14 mouse cellular contexts compared by ENCODE assay signal in the genomic region with DNA sequence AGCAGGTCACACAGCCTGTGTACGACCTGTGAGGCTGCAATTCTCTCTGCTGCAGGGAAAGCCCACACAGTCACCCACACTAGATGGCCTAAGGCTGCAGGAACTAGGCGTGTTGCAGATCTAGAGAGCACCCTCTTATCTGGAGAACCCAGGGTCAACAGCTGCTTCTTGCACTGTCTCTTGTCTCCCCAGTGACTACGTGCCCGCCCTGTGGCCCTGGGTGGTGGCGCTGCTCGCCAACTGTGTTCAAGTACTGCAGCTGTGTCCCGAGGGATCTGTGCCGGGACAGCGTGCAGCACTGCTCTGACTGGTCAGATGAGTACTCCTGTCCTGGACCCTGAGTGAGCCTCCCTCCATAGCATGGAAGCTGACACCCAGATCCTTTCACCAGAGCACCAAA. TPM values are rescaled to one million over a fixed set of nuclear protein-coding genes. Genes with fewer than 3 reads are reported as not detected.
DNase-seq lines count a peak whose midpoint lies in the region; ATAC-seq and TF ChIP-seq lines count a peak whose summit lies in the region.
"Had no signal": no experiment of that assay in that cellular context is flagged by ENCODE, and none has a peak within 500 bp of the region (broad histone marks: within the 10 kb centered on the region; RNA-seq: fewer than 3 reads in every experiment).

No protein-coding gene starts in this region.

- H3K9ac ChIP-seq in heart, embryonic 11.5 days (ENCODE audit: low read depth, low read length), result no peak overlapping the region

- no peak overlapping the region for H3K4me3 ChIP-seq in heart, embryonic 11.5 days (ENCODE audit: low read depth, low read length)
- peak overlapping the region; percentile 60; the same call in 1 of the 2 replicates for H3K4me3 ChIP-seq in G1E (ENCODE audit: low read depth, low read length)
- no peak overlapping the region for H3K4me3 ChIP-seq in limb, embryonic 10.5 days
- H3K4me3 ChIP-seq: left cerebral cortex, adult 2 months had no signal

- H3K9me3 ChIP-seq in heart, embryonic 11.5 days (replicated peaks; ENCODE audit: control insufficient read depth, low read length), result no peaks in the 10 kb centered on the region
- H3K9me3 ChIP-seq in G1E (replicated peaks), result no peaks in the 10 kb centered on the region
- H3K9me3 ChIP-seq in limb, embryonic 10.5 days (replicated peaks), result no peaks in the 10 kb centered on the region

- 0 out of 2 replicates have a peak, but pooled peaks have one; percentile 8 for ATAC-seq in heart, embryonic 11.5 days (replicated peaks; ENCODE audit: insufficient number of reproducible peaks, low FRiP score, low TSS enrichment)
- peak; percentile 96 for ATAC-seq in G1E (ENCODE audit: extremely low read depth, insufficient number of reproducible peaks, low FRiP score, poor library complexity, severe bottlenecking)
- peak; percentile 82 for ATAC-seq in common myeloid progenitor, adult 5-6 weeks (replicated peaks; ENCODE audit: low read depth, poor library complexity, severe bottlenecking)
- ATAC-seq in megakaryocyte-erythroid progenitor cell, adult 5-6 weeks (replicated peaks; ENCODE audit: low FRiP score, low TSS enrichment, poor library complexity, severe bottlenecking), result peak; percentile 93

- 0 out of 2 replicates have a peak, but pooled peaks cover 4% of the 10 kb centered on the region for H3K4me1 ChIP-seq in heart, embryonic 11.5 days (ENCODE audit: control insufficient read depth, insufficient read depth, low read length)
- H3K4me1 ChIP-seq in G1E (ENCODE audit: insufficient read depth, low read depth, low read length), result peaks cover 77% of the 10 kb centered on the region
- peaks cover 10% of the 10 kb centered on the region for H3K4me1 ChIP-seq in limb, embryonic 10.5 days

- H3K36me3 ChIP-seq in heart, embryonic 11.5 days (ENCODE audit: control insufficient read depth, insufficient read depth, low read length), result no peaks in the 10 kb centered on the region
- peaks cover 6% of the 10 kb centered on the region for H3K36me3 ChIP-seq in G1E (replicated peaks)
- no peaks in the 10 kb centered on the region for H3K36me3 ChIP-seq in limb, embryonic 10.5 days

- WGBS in heart, embryonic 11.5 days (ENCODE audit: insufficient replicate concordance), result 49% methylated on average over 9 of the region's 9 CpGs
- WGBS in limb, embryonic 10.5 days, result 91% methylated on average over 9 of the region's 9 CpGs

- intact Hi-C loops in heart, postnatal 36 days (cut with DNase I), result no loop called here

- no peak for TF ChIP-seq CTCF in G1E (IDR thresholded peaks at IDR 0.05; ENCODE audit: low read depth, low read length)

- peaks cover 4% of the 10 kb centered on the region; the same call in 1 of the 2 replicates for H3K27me3 ChIP-seq in heart, embryonic 11.5 days (ENCODE audit: control insufficient read depth, insufficient read depth, low read length)
- H3K27me3 ChIP-seq in G1E (ENCODE audit: insufficient read depth, low read length), result peaks cover 5% of the 10 kb centered on the region; the same call in 1 of the 2 replicates
- no peaks in the 10 kb centered on the region for H3K27me3 ChIP-seq in limb, embryonic 10.5 days (ENCODE audit: low read depth, poor library complexity, severe bottlenecking)

- no peak for DNase-seq in heart, postnatal 36 days
- peak; percentile 56 for DNase-seq in G1E (ENCODE audit: low spot score)
- no peak for DNase-seq in limb, embryonic 10.5 days (ENCODE audit: low spot score)
- no peak for DNase-seq in kidney, adult 18-20 months
- DNase-seq in right cerebral cortex, postnatal 14 days, result no peak
- DNase-seq: cerebellum, adult 8-10 months; heart, postnatal 14 days; kidney, adult 9 months; lung, postnatal 4 days had no signal

- no peak overlapping the region for H3K4me2 ChIP-seq in heart, embryonic 11.5 days

- H3K27ac ChIP-seq in heart, embryonic 11.5 days (ENCODE audit: low read depth, low read length), result no peak overlapping the region
- H3K27ac ChIP-seq in limb, embryonic 10.5 days, result no peak overlapping the region
- H3K27ac ChIP-seq: left cerebral cortex, adult 2 months had no signal

RNA-seq across cellular contexts. Expression of a gene that starts 8.6 kb away (rescaled TPM):
- not detected in 2 replicates for polyA plus RNA-seq in heart, embryonic 11.5 days (2014; fragmentation: Nextera tagmentation; extraction: Ambion mirVana)
- not detected for total RNA-seq in heart, postnatal 36 days (2021)
- total RNA-seq in G1E (2014; fragmentation: Nextera tagmentation) (0.75 TPM in 1 of 2 replicates, not detected in the other), G1E (2017) (not detected in 2 replicates)
- not detected in 2 replicates for polyA plus RNA-seq in G1E (2012)
- not detected in 2 replicates for total RNA-seq in common myeloid progenitor, adult 5-6 weeks (2017)
- 0.57 TPM in 1 of 2 replicates, not detected in the other for total RNA-seq in megakaryocyte-erythroid progenitor cell, adult 5-6 weeks (2014; fragmentation: Nextera tagmentation)
- not detected in 2 replicates for total RNA-seq in megakaryocyte-erythroid progenitor cell, adult 5-6 weeks (2017)
- not detected in 2 replicates for polyA plus RNA-seq in limb, embryonic 10.5 days (2016; fragmentation: Nextera tagmentation; extraction: Ambion mirVana)
- total RNA-seq: gastrocnemius, adult 18-20 months; left cerebral cortex, adult 2 months had no signal

RNA-seq across cellular contexts. Expression of a gene that starts 35.8 kb away (rescaled TPM):
- 70.4 and 79.3 TPM in 2 replicates for polyA plus RNA-seq in heart, embryonic 11.5 days (2014; fragmentation: Nextera tagmentation; extraction: Ambion mirVana)
- 10 to 100 TPM; 12.5 to 13.5 TPM for total RNA-seq in heart, postnatal 36 days (2021)
- total RNA-seq in G1E (2014; fragmentation: Nextera tagmentation) (20.7 and 23.9 TPM in 2 replicates), G1E (2017) (13.1 and 15.0 TPM in 2 replicates)
- 13.9 and 15.7 TPM in 2 replicates for polyA plus RNA-seq in G1E (2012)
- total RNA-seq in common myeloid progenitor, adult 5-6 weeks (2017), result 10.8 and 11.7 TPM in 2 replicates
- total RNA-seq in megakaryocyte-erythroid progenitor cell, adult 5-6 weeks (2014; fragmentation: Nextera tagmentation), result 18.3 and 46.6 TPM in 2 replicates
- total RNA-seq in megakaryocyte-erythroid progenitor cell, adult 5-6 weeks (2017), result 15.0 and 16.7 TPM in 2 replicates
- 75.1 and 89.6 TPM in 2 replicates for polyA plus RNA-seq in limb, embryonic 10.5 days (2016; fragmentation: Nextera tagmentation; extraction: Ambion mirVana)

RNA-seq across cellular contexts. Expression of a gene that starts 35.8 kb away (rescaled TPM):
- polyA plus RNA-seq in heart, embryonic 11.5 days (2014; fragmentation: Nextera tagmentation; extraction: Ambion mirVana), result 35.1 and 38.7 TPM in 2 replicates
- total RNA-seq in heart, postnatal 36 days (2021), result 10 to 100 TPM; 13.3 to 13.8 TPM
- total RNA-seq in G1E (2014; fragmentation: Nextera tagmentation) (37.5 and 44.7 TPM in 2 replicates), G1E (2017) (31.0 and 33.8 TPM in 2 replicates)
- polyA plus RNA-seq in G1E (2012), result 8.9 and 9.1 TPM in 2 replicates
- 20.6 and 28.9 TPM in 2 replicates for total RNA-seq in common myeloid progenitor, adult 5-6 weeks (2017)
- 3.7 and 17.2 TPM in 2 replicates for total RNA-seq in megakaryocyte-erythroid progenitor cell, adult 5-6 weeks (2014; fragmentation: Nextera tagmentation)
- 11.2 and 12.7 TPM in 2 replicates for total RNA-seq in megakaryocyte-erythroid progenitor cell, adult 5-6 weeks (2017)
- polyA plus RNA-seq in limb, embryonic 10.5 days (2016; fragmentation: Nextera tagmentation; extraction: Ambion mirVana), result 23.4 and 24.6 TPM in 2 replicates

RNA-seq across cellular contexts. Expression of a gene that starts 38.7 kb away (rescaled TPM):
- polyA plus RNA-seq in heart, embryonic 11.5 days (2014; fragmentation: Nextera tagmentation; extraction: Ambion mirVana), result 19.0 and 19.6 TPM in 2 replicates
- total RNA-seq in heart, postnatal 36 days (2021), result 10 to 100 TPM; 11.5 to 18.3 TPM
- 26.5 and 65.8 TPM in 2 replicates for total RNA-seq in G1E (2014; fragmentation: Nextera tagmentation)
- total RNA-seq in G1E (2017), result 15.1 and 15.8 TPM in 2 replicates
- 13.4 and 17.6 TPM in 2 replicates for polyA plus RNA-seq in G1E (2012)
- total RNA-seq in common myeloid progenitor, adult 5-6 weeks (2017), result 25.0 and 37.2 TPM in 2 replicates
- 7.1 and 18.4 TPM in 2 replicates for total RNA-seq in megakaryocyte-erythroid progenitor cell, adult 5-6 weeks (2014; fragmentation: Nextera tagmentation)
- 20.2 and 23.5 TPM in 2 replicates for total RNA-seq in megakaryocyte-erythroid progenitor cell, adult 5-6 weeks (2017)
- polyA plus RNA-seq in limb, embryonic 10.5 days (2016; fragmentation: Nextera tagmentation; extraction: Ambion mirVana), result 22.9 and 30.2 TPM in 2 replicates

RNA-seq across cellular contexts. Expression of a gene that starts 39.4 kb away (rescaled TPM):
- polyA plus RNA-seq in heart, embryonic 11.5 days (2014; fragmentation: Nextera tagmentation; extraction: Ambion mirVana), result 302 and 326 TPM in 2 replicates
- total RNA-seq in heart, postnatal 36 days (2021), result 100 to 1,000 TPM; 150 to 151 TPM
- 191 and 209 TPM in 2 replicates for total RNA-seq in G1E (2014; fragmentation: Nextera tagmentation)
- total RNA-seq in G1E (2017), result 89.2 and 113 TPM in 2 replicates
- polyA plus RNA-seq in G1E (2012), result 74.2 and 102 TPM in 2 replicates
- total RNA-seq in common myeloid progenitor, adult 5-6 weeks (2017), result 115 and 141 TPM in 2 replicates
- 75.0 and 79.1 TPM in 2 replicates for total RNA-seq in megakaryocyte-erythroid progenitor cell, adult 5-6 weeks (2014; fragmentation: Nextera tagmentation)
- total RNA-seq in megakaryocyte-erythroid progenitor cell, adult 5-6 weeks (2017), result 66.1 and 102 TPM in 2 replicates
- 259 and 274 TPM in 2 replicates for polyA plus RNA-seq in limb, embryonic 10.5 days (2016; fragmentation: Nextera tagmentation; extraction: Ambion mirVana)

Comparison
In these comparisons a context has a peak if more than half of its experiments do, and no peak if none do; other contexts are left out.
1. ATAC-seq: peak in every context shown above with its lines; median percentile 96 in G1E; 93 in megakaryocyte-erythroid progenitor cell, adult 5-6 weeks; 82 in common myeloid progenitor, adult 5-6 weeks; 8 in heart, embryonic 11.5 days.